Mouse (Mus musculus) heart, postnatal 4 days (tissue): ENCODE measurements around the gene Uvssa. TPM values are rescaled to one million over a fixed set of nuclear protein-coding genes. Genes with fewer than 3 reads are reported as not detected.

ENCODE experiments used
- DNase-seq: peaks from one replicate; pipeline ENCODE4 v3.0.0; 2021
- total RNA-seq, 2 experiments: library from RNA; stranded (reverse); gene quantifications; 2 replicates each; pipeline ENCODE4 v1.2.3; 2021

Gene Uvssa
- total RNA-seq, 2 experiments from 2014 or later = 6.3 to 6.7 TPM

- DNase-seq = no peak
Measured at GRCm38 (mm10) chr5:33372331-33373038, 5.9 kb upstream of the Uvssa start.

- DNase-seq = no peak
Measured at GRCm38 (mm10) chr5:33377176-33377575, 1.2 kb upstream of the Uvssa start.

GRCm38 (mm10) chr5:33377801-33378301 is 498 bp upstream of the Uvssa start:
- DNase-seq = peak; percentile 55

GRCm38 (mm10) chr5:33387550-33387949 is 9.2 kb downstream of the Uvssa start:
- DNase-seq = no peak

GRCm38 (mm10) chr5:33393803-33394202 is 15.5 kb downstream of the Uvssa start:
- peak; percentile 84 for DNase-seq

- DNase-seq = no peak
Measured at GRCm38 (mm10) chr5:33395693-33396092, 17.3 kb downstream of the Uvssa start.

- no peak for DNase-seq
Measured at GRCm38 (mm10) chr5:33396828-33397227, 18.5 kb downstream of the Uvssa start.

- DNase-seq = no peak
Measured at GRCm38 (mm10) chr5:33400819-33401218, 22.5 kb downstream of the Uvssa start.

- DNase-seq = no peak
Measured at GRCm38 (mm10) chr5:33420313-33420712, 42.0 kb downstream of the Uvssa start.

GRCm38 (mm10) chr5:33427461-33427860 is 49.1 kb downstream of the Uvssa start:
- no peak for DNase-seq

- DNase-seq = no peak
Measured at GRCm38 (mm10) chr5:33430106-33430505, 51.8 kb downstream of the Uvssa start.

- no peak for DNase-seq
Measured at GRCm38 (mm10) chr5:33430511-33431172, 52.3 kb downstream of the Uvssa start.

GRCm38 (mm10) chr5:33431173-33432005 is 53.0 kb downstream of the Uvssa start:
- DNase-seq = peak; percentile 9

- DNase-seq = no peak
Measured at GRCm38 (mm10) chr5:33432057-33432935, 53.9 kb downstream of the Uvssa start.

GRCm38 (mm10) chr5:33433201-33434138 is 55.1 kb downstream of the Uvssa start, which contains the start of gene Nkx1-1:
Nkx1-1 (minus strand) TSS chr5:33433976.
- DNase-seq = no peak

GRCm38 (mm10) chr5:33434141-33434780 is 55.9 kb downstream of the Uvssa start:
- no peak for DNase-seq

- no peak for DNase-seq
Measured at GRCm38 (mm10) chr5:33435151-33435550, 56.8 kb downstream of the Uvssa start.

- no peak for DNase-seq
Measured at GRCm38 (mm10) chr5:33435941-33436340, 57.6 kb downstream of the Uvssa start.

GRCm38 (mm10) chr5:33438214-33438613 is 59.9 kb downstream of the Uvssa start:
- peak; percentile 99 for DNase-seq
